Mouse (Mus musculus) stomach, embryonic 14.5 days (tissue): ENCODE results near the gene Fscn1. TPM values are rescaled to one million over a fixed set of nuclear protein-coding genes. Genes with fewer than 3 reads are reported as not detected.

Experiments
- ATAC-seq: fragments of 200-750 bp; cut with Nextera tagmentation; 2 replicates; pipeline ENCODE4 v1.8.0; 2017; ENCODE audit warnings: low read depth, moderate TSS enrichment; ENCODE audit not compliant: insufficient number of reproducible peaks, insufficient read depth, low FRiP score
- H3K27ac ChIP-seq: fragments of 300-500 bp; sonication (generic); 2 replicates; pipeline ENCODE4 v1.5.1; 2014; ENCODE audit warnings: mild to moderate bottlenecking, low read length, moderate library complexity, mixed read lengths
- H3K27me3 ChIP-seq: fragments of 300-500 bp; sonication (generic); 2 replicates; pipeline ENCODE4 v1.6.1; 2014; ENCODE audit warnings: low read length, control low read depth, mixed read lengths; ENCODE audit not compliant: control insufficient read depth, insufficient read depth
- H3K36me3 ChIP-seq: fragments of 300-500 bp; sonication (generic); 2 replicates; pipeline ENCODE4 v1.6.1; 2014; ENCODE audit warnings: mild to moderate bottlenecking, control low read depth, low read length, moderate library complexity, mixed read lengths; ENCODE audit not compliant: control insufficient read depth, insufficient read depth
- H3K4me1 ChIP-seq: fragments of 300-500 bp; sonication (generic); 2 replicates; pipeline ENCODE4 v1.6.1; 2014; ENCODE audit warnings: low read length, control low read depth, mixed read lengths; ENCODE audit not compliant: control insufficient read depth, insufficient read depth
- H3K4me2 ChIP-seq: fragments of 300-500 bp; sonication (generic); replicated peaks from 2 replicates; pipeline ENCODE4 v1.6.1; 2014; ENCODE audit warnings: low read depth, low read length, control low read depth
- H3K4me3 ChIP-seq: fragments of 300-500 bp; sonication (generic); 2 replicates; pipeline ENCODE4 v1.5.1; 2014; ENCODE audit warnings: low read depth, low read length, control low read depth
- H3K9ac ChIP-seq: fragments of 300-500 bp; sonication (generic); replicated peaks from 2 replicates; pipeline ENCODE4 v1.6.1; 2014; ENCODE audit warnings: low read depth, mild to moderate bottlenecking, control low read depth, low read length, moderate library complexity, mixed read lengths
- H3K9me3 ChIP-seq: fragments of 300-500 bp; sonication (generic); 2 replicates; pipeline ENCODE4 v1.6.1; 2016; ENCODE audit warnings: low read depth, low read length, control low read depth; ENCODE audit not compliant: control insufficient read depth
- WGBS: fragments of 180-500 bp; shearing (Covaris S2); extraction: QIAGEN DNeasy Blood & Tissue Kit; methylation state at CpG from one replicate; pipeline ENCODE4 v1.1.7; 2014; 5-methylcytosine and 5-hydroxymethylcytosine counted together
- polyA plus RNA-seq: library from polyadenylated mRNA; unstranded; fragments of >200 nt; fragmentation: Nextera tagmentation; extraction: Ambion mirVana; gene quantifications from 2 replicates; pipeline ENCODE4 v1.2.1, GENCODE M21; 2014

Fscn1 gene
- polyA plus RNA-seq, 1 experiment from 2014 or later = 251 TPM

GRCm38 (mm10) chr5:142994746-142995145 lies 34.6 kb downstream of the Fscn1 start:
- Histone ChIP-seq H3K27me3 (no peaks in the 10 kb centered on the region), H3K4me1 (no peaks in the 10 kb centered on the region), H3K9ac (no peak overlapping the region), H3K4me2 (no peak overlapping the region), H3K9me3 (no peaks in the 10 kb centered on the region), H3K36me3 (peaks cover 27% of the 10 kb centered on the region), H3K4me3 (no peak overlapping the region), H3K27ac (no peak overlapping the region)
- WGBS = 84% methylated on average over 2 of the region's 2 CpGs
- no peak for ATAC-seq

GRCm38 (mm10) chr5:142997526-142997925 lies 37.4 kb downstream of the Fscn1 start:
- Histone ChIP-seq H3K4me2 (no peak overlapping the region), H3K4me1 (peaks cover 24% of the 10 kb centered on the region), H3K9ac (no peak overlapping the region), H3K4me3 (no peak overlapping the region), H3K36me3 (peaks cover 13% of the 10 kb centered on the region), H3K27me3 (no peaks in the 10 kb centered on the region), H3K9me3 (no peaks in the 10 kb centered on the region), H3K27ac (no peak overlapping the region)
- WGBS = 60% methylated on average over 9 of the region's 9 CpGs
- no peak for ATAC-seq

- Histone ChIP-seq H3K9me3 (no peaks in the 10 kb centered on the region), H3K36me3 (peaks cover 7% of the 10 kb centered on the region; the same call in 1 of the 2 replicates), H3K27me3 (no peaks in the 10 kb centered on the region), H3K4me3 (no peak overlapping the region), H3K4me2 (no peak overlapping the region), H3K4me1 (peaks cover 24% of the 10 kb centered on the region), H3K27ac (no peak overlapping the region; the same call in 1 of the 2 replicates), H3K9ac (no peak overlapping the region)
- 42% methylated on average over 2 of the region's 2 CpGs for WGBS
- ATAC-seq = no peak
Measured at GRCm38 (mm10) chr5:142998171-142998570, 38.0 kb downstream of the Fscn1 start.

GRCm38 (mm10) chr5:143000091-143000490 lies 39.9 kb downstream of the Fscn1 start:
- Histone ChIP-seq H3K4me3 (no peak overlapping the region), H3K27me3 (no peaks in the 10 kb centered on the region), H3K9me3 (no peaks in the 10 kb centered on the region), H3K36me3 (peaks cover 5% of the 10 kb centered on the region; the same call in 1 of the 2 replicates), H3K4me1 (peaks cover 24% of the 10 kb centered on the region), H3K27ac (peak overlapping the region; percentile 97), H3K9ac (no peak overlapping the region), H3K4me2 (peak overlapping the region; percentile 26)
- WGBS = 29% methylated on average over 4 of the region's 4 CpGs
- ATAC-seq = no peak

DNA sequence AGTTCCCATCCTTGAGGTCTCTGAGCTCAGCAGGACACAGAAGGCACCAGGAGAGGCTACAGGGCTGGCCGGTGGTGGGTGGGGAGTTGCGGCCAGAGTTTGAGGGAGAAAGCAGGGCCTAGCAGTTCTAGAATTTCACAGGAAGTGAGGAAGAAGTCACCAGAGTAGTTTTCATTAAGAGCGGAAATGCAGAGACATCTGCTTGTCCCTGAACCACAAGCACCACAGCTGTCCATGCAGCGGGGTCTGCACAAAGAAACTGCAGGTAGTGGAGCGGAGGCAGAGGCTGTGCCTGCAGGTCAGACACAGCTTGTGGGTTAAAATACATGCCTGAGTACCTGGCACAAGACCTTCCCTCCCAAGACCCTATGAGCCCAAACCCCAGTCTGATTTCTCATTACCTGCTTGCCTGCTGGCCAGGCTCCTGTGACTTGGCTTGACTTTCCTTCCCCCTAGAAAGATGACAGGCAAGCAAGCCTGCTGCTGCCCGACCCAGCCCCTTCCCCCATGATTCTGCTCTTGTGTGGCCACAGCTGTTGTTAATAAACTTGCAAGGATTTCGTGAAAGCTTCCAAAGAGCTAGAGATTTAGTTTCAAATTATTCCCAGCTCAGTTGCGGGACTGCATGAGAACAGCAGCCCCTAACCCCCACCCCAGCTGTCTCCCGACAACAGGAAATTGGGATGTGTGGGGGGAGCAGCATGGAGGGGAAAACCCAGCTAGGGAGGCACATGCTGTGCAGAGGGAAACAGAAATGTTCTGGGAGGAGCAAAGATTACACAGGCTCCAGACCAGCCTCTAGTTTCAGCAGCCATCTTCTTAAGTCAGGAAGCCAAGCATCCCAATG lies 40.7 kb downstream of the Fscn1 start:
- H3K4me2 ChIP-seq = peak overlapping the region; percentile 26
- no peak overlapping the region for H3K9ac ChIP-seq

DNA sequence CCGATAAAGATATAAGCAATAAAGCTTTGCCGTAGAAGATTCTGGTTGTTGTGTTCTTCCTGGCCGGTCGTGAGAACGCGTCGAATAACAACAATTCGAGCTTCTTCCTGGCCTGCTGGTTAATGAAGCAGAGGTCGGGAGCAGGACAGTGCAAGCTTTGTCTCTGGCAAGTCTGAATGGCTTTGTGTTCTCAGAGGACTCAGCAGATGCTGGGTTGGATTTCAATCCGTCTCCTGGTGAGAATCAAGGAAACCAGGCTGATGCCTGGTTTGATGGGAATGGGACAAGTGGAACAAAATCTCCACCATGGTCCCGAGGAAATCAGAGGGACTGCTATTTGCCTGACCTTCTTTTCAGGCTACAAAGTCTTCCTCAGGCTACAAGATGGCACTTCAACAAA lies 49.2 kb downstream of the Fscn1 start:
- 91% methylated on average over 10 of the region's 11 CpGs for WGBS
- Histone ChIP-seq H3K4me1 (no peaks in the 10 kb centered on the region), H3K27me3 (no peaks in the 10 kb centered on the region), H3K9ac (no peak overlapping the region), H3K27ac (peak overlapping the region; percentile 61; the same call in 1 of the 2 replicates), H3K4me3 (no peak overlapping the region), H3K4me2 (no peak overlapping the region), H3K9me3 (no peaks in the 10 kb centered on the region), H3K36me3 (peaks cover 32% of the 10 kb centered on the region)
- no peak for ATAC-seq

More for the DNA sequence above, 40.7 kb downstream of the Fscn1 start:
- H3K27me3 ChIP-seq = no peaks in the 10 kb centered on the region
- H3K4me3 ChIP-seq = no peak overlapping the region
- peak; percentile 87 for ATAC-seq
- peaks cover 24% of the 10 kb centered on the region for H3K4me1 ChIP-seq
- 24% methylated on average over 9 of the region's 9 CpGs for WGBS
- no peaks in the 10 kb centered on the region for H3K9me3 ChIP-seq
- peak overlapping the region; percentile 97 for H3K27ac ChIP-seq
- peaks cover 5% of the 10 kb centered on the region; the same call in 1 of the 2 replicates for H3K36me3 ChIP-seq

DNA sequence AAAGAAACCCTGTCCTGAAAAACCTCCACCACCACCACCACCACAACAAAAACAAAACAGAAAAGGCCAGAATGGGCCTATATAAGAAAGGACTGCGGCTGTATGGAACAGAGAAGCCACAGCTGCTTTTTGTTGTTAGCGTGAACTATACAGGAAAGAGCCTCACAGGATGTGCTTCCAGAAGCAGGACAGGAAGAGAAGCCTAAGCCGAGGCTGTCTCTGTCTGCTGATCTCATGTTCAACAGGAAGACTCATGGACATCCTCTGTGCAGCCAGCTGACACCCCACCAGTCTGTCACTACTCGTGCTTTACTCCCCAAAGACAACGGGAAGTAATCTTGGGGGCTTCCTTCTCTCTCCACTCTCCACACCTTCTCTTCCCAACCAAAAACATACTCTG lies 57.3 kb downstream of the Fscn1 start:
- H3K27ac ChIP-seq = peak overlapping the region; percentile 52; the same call in 1 of the 2 replicates

More for the DNA sequence above, 57.3 kb downstream of the Fscn1 start:
- H3K9me3 ChIP-seq = no peaks in the 10 kb centered on the region
- H3K27me3 ChIP-seq = no peaks in the 10 kb centered on the region
- H3K4me3 ChIP-seq = no peak overlapping the region
- no peaks in the 10 kb centered on the region for H3K4me1 ChIP-seq
- H3K36me3 ChIP-seq = peaks cover 35% of the 10 kb centered on the region
- no peak overlapping the region for H3K4me2 ChIP-seq
- WGBS = 80% methylated on average over 5 of the region's 5 CpGs
- ATAC-seq = no peak
- H3K9ac ChIP-seq = no peak overlapping the region
